Mouse (Mus musculus): ENCODE measurements around the gene Plekha6.

Gene Plekha6

GRCm38 (mm10) chr1:133240881-133241280, 76.9 kb downstream of the Plekha6 start:
- DNase-seq (ENCODE audit: low read depth, low spot score), result peak; percentile 30

- DNase-seq (ENCODE audit: low read depth, low spot score), result no peak
These were observed 80.7 kb downstream of the Plekha6 start for GRCm38 (mm10) chr1:133244668-133245067.

GRCm38 (mm10) chr1:133245690-133246619, 81.9 kb downstream of the Plekha6 start:
- no peak for DNase-seq (ENCODE audit: low read depth, low spot score)

DNA sequence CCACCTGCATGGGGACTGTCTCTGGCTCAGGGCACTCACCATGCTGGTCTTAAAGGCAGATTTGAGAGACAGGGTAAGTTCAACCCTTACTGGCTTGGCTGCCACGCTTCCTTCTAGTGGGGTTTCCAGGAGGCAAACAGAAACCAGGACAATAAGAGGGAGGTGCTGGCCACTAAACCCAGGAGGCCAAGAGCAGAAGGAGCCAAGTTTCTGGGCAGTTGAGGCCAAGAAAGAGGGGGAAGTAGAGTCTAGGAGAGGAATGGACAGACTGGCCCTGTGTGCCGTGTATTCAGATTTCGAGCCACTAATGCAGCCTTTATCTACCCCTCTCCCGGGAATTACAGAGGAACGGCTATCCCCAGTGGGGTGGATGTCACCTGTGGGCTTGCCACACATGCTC, 83.2 kb downstream of the Plekha6 start:
- DNase-seq (ENCODE audit: low read depth, low spot score), result no peak

GRCm38 (mm10) chr1:133250761-133251160, 86.8 kb downstream of the Plekha6 start:
- DNase-seq (ENCODE audit: low read depth, low spot score), result no peak

- peak; percentile 33 for DNase-seq (ENCODE audit: low read depth, low spot score)
These were observed 87.6 kb downstream of the Plekha6 start for GRCm38 (mm10) chr1:133251625-133252034.

- DNase-seq (ENCODE audit: low read depth, low spot score), result no peak
These were observed 88.2 kb downstream of the Plekha6 start for GRCm38 (mm10) chr1:133252251-133252650.

GRCm38 (mm10) chr1:133252801-133253531, 89.0 kb downstream of the Plekha6 start:
- DNase-seq (ENCODE audit: low read depth, low spot score), result no peak

DNA sequence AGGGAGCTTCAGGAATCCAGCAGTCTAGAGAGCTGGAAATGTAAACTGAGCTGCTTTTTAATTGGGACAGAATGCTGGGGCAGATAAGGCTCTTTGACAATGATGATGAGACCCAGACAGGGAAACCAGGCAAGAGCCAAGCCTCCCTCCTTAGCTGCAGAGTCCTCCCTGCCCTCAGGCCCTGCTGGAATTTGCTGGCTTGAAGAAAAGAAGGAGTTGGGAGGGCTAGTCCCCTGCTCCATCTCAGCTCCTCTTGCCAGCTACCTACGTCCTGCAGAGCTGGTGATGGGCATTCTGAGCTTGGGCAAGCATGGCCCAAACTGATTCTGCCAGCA, 89.5 kb downstream of the Plekha6 start:
- peak; percentile 49 for DNase-seq (ENCODE audit: low read depth, low spot score)

DNA sequence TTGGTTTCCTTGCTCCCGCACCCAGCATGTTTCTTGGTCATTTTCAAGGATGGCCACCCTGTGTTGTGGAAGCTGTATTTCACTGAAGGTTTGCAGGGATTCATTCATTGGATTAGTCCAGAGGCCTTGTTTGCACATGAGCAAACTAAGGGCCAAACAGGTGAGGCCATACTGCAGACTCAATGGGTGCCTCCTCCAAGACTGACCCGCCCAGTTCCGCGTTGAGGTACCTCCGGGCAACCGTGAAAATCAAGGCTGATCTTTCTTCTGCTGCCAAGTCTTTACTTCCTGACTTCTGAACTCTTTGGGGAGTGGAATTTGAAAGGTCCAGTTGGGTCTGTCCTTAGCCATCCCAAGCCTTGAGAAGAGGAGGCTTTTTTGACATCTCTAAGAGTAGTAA, 90.2 kb downstream of the Plekha6 start:
- DNase-seq (ENCODE audit: low read depth, low spot score), result no peak

GRCm38 (mm10) chr1:133254856-133255764, 91.1 kb downstream of the Plekha6 start:
- DNase-seq (ENCODE audit: low read depth, low spot score), result no peak

DNA sequence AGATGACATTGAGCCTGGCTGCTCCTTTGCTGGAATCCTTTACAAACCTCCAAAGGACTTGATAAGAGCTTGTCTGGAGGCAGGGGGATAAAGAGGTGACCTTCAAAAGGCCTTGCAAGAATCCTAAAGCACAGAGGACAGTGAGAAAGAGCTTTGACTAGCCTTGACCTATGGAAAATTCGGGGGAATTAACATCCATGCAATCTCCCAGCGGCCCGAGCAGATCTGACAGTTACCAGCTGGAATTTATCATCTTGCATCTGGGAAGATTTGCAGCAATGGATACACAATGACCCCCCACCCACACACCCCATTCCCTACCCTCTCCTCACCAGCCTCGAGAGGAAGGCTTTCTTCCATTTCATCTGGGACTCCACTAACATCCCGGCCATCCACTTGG, 91.8 kb downstream of the Plekha6 start:
- no peak for DNase-seq (ENCODE audit: low read depth, low spot score)

DNA sequence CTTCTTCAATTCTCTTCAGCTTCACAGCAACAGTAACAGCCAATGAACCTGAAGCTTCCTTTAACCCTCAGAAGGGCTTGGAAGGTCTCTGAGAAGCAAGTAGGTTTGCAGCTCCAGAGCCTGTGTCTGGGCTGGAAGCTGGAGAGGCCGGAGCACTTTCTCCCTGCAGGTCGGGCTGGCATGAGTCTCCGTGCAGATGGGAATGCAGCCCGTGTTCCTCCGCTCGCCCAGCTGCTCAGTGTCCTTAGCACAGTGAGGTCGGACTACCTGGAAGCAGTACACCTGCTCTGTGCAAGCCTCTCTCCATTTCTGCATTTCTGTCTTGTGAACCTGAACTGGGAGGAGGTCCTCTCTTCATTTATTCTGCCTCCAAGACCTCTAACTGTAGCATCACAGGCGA, 92.3 kb downstream of the Plekha6 start:
- no peak for DNase-seq (ENCODE audit: low read depth, low spot score)

GRCm38 (mm10) chr1:133258694-133259093, 94.7 kb downstream of the Plekha6 start:
- DNase-seq (ENCODE audit: low read depth, low spot score), result no peak

DNA sequence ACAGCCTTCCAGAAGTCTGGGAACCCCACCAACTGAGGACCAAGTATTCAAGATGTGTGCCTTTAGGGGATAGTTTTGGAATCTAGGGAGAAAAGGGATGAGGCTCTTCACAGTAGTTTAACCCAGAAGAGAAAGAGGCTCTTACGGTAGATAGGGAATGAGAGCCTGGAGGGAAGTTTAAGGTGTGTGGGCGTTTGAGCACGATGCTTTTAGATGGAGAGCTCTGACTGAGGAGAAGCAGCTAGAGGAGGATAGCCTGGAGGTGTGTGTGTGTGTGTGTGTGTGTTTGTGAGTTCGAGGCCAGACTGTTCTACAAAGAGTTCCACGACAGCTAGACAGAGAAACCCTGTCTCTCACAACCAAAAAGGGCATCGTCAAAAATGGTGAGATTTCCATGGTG, 98.6 kb downstream of the Plekha6 start:
- DNase-seq (ENCODE audit: low read depth, low spot score), result no peak

GRCm38 (mm10) chr1:133263134-133263533, 99.1 kb downstream of the Plekha6 start:
- DNase-seq (ENCODE audit: low read depth, low spot score), result no peak

GRCm38 (mm10) chr1:133264367-133264766, 100.4 kb downstream of the Plekha6 start:
- DNase-seq (ENCODE audit: low read depth, low spot score), result no peak

DNA sequence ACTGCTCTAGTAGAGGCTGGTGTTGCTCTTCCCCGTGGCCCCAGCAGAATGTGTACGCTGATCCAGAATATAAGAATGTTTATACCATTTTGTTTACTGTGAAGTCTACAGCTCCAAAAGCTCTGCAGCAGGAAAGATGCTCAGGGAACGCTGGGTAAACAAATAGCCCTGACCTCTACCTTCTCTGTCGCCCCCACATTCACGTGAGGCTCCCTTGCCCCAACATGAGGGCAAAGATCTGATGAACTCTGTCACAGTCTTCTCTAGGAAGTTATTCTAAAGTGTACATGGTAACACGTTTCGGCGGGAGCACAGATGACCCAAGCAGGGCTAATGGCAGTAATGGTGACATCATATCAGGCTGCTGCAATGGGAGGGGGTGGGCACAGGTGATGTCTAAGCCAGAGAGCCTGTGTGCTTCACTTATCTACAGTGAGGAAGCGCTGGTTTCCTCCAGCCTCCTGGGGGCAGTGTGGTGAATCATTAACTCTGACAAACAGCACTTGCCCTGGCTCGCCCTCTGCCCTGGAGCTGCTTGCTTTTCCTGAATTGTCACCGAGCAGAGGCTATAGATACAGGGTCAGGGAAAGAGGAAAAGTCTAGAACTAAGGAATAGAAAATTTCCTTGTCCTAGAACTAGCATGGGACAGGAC, 101.2 kb downstream of the Plekha6 start:
- peak; percentile 27 for DNase-seq (ENCODE audit: low read depth, low spot score)

GRCm38 (mm10) chr1:133267094-133267493, 103.1 kb downstream of the Plekha6 start:
- no peak for DNase-seq (ENCODE audit: low read depth, low spot score)

- DNase-seq (ENCODE audit: low read depth, low spot score), result no peak
These were observed 103.9 kb downstream of the Plekha6 start for GRCm38 (mm10) chr1:133267813-133268492.

GRCm38 (mm10) chr1:133268503-133268902, 104.5 kb downstream of the Plekha6 start:
- peak; percentile 34 for DNase-seq (ENCODE audit: low read depth, low spot score)
